Mouse (Mus musculus) cerebellum, adult 11-12 months (tissue): ENCODE measurements at regions not wholly inside any gene's neighbourhood (a gene's known extent, or its start where the extent isn't known, plus 50 kb on each side); places are given as distances from the start of the nearest gene placed in this dataset.
A peak's percentile ranks its signal among the peaks of the same experiment; 100 is the strongest.

Experiments
- DNase-seq: peaks from one replicate; pipeline ENCODE4 v3.0.0; 2022

DNA sequence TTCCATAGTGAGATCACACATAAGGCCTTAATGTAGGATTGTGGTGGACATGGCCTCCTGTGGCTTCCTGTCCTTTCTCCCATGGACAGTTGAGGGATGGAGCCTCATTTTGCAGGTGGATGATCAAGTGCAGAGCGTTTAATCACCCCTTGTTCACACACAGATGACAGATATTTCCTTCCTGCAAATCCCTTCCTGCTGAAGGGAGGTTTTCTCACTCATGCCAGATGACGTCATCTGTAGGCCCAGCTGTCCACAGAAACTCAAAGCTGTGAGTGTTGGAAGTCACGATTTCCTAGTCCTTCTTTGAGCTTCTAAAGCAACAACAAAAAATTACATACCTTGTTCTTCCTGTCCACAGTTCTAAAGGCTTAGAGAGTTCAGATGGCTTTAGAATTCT, 1935.3 kb upstream of the Lrrc6 start:
- peak; percentile 43 for DNase-seq

DNA sequence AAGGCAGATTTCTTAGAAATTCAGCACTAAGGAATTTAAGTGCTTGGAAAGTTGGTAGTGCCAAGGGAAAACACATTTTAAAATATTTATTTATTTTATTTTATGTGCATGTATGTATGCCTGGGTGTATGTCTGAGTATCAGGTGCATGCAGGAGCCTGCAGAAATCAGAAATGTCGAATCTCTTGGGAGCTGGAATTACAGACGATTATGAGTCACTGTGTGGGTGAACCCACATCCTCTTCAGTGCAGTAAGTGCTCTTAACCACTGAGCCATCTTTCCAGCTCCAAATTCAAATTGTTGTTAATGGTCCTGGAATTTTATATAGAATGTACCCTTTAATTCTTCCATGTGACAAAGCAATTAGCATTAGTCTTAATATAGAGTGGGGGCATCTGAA, 1930.5 kb upstream of the Lrrc6 start:
- no peak for DNase-seq

DNA sequence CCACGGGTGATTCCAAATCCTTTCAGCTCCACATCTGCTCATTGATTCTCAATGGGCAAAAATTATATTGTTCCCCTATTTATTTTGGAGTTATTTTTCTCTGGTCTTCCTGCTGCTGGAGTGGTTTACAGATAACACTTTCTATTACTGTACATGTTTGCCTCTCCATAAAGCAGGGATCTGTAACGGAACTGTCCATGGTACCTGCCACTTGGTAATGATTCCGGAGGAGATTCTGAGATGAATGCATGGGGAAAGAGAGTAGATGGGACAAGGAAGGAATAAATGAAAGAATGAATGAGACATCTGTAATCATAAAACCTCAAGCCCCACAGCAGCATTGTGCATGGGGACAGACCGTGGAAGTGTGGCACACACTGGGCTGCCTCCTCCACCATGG, 1929.8 kb upstream of the Lrrc6 start:
- no peak for DNase-seq

DNA sequence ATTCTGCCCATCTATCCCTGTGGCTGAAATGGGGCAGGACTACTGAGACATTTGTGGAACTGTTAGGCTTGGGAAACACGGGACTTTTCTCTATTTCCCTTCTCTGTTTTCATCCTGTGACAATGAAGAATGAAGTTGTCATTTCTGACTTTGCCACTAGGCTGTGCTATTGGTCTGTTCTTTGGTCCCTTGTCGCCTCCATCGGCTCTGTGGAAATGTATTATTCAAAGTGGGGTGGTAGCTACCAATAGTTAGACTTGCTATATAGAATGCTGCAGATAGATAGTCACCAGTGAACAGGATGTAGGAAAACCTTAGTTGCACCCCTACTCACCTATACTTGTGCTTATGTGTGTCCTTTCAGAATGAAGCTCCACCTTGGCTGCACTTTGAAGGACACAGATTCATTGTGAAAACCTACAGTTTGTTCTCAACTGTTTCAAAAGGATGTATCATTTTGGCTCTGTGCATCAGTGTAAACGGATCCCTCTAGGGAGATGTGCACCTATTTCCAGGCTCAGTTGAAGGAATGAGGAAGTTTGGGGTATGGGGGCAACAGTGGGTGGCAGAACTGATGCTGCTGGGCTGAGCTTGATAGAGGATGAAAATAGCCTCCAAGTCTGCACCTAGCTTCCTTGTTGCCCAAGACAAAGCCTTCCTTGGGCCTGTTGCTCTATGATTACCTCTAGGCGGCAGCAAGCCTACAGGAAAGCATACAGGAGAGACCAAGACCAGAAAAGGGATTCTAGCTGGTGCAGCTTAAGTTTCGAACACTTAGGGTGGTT, 1927.9 kb upstream of the Lrrc6 start:
- no peak for DNase-seq

DNA sequence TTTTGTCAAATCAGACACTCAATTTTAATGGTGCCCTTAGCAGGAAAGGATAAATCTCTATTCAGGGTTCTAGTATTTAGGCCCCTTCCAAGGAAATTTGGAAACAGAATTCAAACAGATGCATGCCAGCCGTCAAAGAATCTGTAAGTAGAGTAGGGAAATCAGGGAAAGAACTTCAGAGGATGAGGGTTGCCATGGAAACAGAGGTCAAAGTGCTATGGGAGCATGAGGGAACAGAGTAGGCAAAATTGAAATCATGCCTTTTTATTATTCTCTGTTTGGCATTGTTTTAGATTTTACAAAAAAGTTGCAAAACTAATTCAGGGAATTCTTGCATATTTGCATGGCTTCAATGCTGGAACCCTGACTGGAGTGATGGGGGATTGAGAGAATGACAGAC, 1916.4 kb upstream of the Lrrc6 start:
- no peak for DNase-seq

DNA sequence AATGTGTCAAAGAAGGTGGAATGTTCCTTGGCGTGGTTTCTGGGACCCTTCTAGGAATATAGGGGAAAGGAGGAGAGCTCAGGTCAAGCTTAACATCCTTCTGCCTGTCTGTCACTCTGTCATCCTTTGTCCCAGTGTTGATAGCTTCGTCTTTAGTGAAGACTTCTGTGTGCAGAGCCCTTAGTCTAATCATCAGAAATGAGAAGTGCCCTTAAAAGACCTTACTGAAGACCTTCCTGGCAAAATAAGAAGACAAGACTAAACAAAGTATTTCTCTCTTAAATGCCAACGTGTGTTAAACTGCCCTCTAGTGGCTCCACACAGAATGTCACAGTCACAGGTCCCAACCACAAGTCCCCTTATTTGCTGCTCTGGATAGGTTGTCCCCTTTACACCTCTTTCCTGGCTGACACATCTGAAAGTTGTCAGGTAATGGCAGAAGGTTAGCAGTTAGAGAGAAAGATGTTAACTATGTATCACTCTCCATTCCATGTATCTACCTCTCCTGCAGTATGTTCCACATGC, 1914.8 kb upstream of the Lrrc6 start:
- peak; percentile 16 for DNase-seq

DNA sequence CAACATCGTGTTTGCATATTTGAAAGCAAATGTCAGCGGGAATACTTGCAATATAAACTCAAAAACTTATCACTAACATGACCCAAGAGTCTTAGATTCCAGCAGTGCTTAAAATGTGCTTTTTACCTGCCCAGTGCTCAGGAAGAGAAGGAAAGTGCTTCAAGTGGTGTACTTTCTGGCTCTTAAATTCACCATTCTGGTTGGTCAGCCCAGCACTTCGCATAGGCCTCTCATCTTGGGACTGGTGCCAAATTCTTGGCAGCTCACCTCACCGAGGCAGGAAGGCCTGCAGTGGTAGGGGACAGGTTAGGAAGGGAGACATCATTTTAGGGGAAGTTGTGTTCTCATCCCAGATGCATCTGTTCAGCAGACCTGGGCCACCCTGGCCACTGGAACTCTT, 1913.3 kb upstream of the Lrrc6 start:
- no peak for DNase-seq

DNA sequence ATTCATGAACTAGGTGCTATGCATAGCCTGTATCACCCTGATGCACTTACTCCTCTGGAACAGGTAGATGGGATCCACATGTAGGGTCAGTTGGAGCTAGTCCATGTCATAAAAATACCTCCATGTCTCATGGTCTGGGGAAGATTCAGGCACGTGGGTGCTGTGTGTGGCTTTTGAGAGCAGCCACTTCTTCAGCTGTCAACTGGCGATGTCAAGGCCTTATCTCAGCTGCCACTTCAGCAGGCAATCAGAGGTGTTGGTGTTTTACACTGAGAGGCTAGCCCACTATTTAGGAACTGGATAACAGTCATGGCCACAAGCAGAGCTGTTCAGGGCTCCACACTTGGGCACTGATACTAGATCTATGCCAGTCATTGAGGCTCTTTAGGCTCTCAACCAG, 1912.0 kb upstream of the Lrrc6 start:
- DNase-seq: no peak

DNA sequence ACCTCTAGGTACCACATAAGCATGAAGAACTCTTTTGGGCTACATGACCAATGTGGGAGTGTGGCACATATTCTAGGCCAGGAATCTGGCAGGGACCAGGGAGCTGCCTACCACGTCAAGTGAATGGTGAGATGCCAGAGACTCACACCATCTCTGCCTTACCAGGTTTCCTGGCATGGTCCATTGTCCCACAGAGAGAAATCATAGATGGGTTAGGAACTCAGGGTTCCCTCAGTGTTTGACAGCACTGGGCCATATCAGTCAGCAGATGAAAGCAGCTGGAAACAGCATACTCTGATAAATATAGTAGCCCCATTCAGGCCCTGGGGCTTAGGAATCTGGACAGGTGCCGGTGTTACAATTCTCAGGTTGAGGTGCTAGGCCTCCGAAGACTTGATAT, 1911.4 kb upstream of the Lrrc6 start:
- no peak for DNase-seq

DNA sequence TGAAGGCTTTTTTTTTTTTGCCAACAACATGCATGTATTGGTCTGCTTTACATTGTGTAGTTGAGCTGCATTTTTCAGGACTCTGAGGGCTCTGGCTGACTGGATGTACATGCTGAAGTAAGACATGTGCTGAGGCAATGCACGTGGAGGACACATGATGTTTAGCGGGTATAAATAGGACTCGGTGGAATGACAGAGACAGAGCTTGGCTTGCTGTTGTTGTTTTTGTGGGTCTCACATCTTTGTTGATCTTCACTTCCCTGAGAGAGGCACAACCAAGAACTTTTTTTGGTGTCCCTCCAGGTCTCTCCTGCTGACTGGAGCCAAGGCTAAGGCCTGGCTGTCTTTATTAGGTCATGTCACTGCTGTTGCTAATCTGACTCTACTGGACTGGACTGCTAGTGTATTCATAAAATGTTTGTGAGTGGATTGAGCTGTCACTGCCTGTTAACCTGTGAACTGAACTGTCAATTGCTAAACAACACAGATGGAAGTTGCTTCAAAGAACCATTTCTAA, 1902.9 kb upstream of the Lrrc6 start:
- DNase-seq: no peak

DNA sequence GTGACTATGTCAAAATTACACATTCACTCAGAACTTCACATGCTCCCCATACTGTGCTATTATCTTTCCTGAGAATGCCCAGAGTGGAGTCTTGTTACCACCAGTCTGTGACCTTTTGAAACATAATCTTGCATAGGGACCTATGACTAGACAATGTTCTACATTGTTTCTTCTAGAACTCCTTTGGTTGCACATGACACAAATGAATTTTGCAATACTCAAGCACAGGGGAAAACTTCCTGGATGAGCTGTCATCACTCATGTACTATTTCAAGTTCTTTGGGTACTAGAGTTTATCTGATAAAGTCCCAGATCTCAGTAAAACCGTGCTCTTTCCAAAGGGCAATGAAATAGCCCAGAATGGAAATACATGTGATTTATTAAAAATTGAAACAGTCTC, 1901.0 kb upstream of the Lrrc6 start:
- DNase-seq: no peak

DNA sequence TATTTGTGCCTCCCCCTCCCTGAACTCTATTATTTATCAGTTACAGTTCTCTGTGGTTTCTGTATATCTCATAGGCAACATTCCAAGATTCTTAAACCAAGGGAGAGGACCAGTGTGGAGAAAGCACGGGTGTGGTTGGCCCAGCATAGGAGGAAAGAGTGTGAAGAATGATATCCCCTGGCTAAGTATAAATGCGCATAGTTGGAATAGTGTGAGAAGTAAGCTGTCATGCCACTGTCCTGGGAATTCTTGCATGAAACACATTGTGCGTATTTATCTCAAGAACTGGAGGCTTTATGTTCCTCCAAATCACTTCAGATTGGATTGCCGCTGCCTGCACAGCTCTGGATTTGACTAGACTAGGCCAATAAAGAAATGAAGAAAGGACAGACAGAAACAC, 1900.3 kb upstream of the Lrrc6 start:
- no peak for DNase-seq

DNA sequence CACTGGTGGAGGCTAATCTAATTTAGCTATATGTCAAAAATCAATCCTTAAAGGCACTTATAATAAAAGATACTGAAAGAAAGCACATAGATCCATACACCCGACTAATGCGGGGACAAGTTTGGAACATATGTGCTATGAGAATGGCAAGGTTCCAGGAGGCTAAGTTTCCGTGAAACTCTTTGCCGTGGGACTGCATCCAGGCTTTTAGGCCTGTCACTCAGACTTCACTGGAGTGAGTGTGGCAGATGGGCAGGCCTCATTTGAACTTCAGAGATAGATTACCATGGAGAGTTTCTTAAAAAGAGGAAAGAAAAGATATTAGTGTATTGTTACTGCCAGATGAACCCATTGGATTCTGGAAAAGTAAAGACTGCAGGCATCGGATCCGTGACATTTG, 1895.9 kb upstream of the Lrrc6 start:
- DNase-seq: no peak

DNA sequence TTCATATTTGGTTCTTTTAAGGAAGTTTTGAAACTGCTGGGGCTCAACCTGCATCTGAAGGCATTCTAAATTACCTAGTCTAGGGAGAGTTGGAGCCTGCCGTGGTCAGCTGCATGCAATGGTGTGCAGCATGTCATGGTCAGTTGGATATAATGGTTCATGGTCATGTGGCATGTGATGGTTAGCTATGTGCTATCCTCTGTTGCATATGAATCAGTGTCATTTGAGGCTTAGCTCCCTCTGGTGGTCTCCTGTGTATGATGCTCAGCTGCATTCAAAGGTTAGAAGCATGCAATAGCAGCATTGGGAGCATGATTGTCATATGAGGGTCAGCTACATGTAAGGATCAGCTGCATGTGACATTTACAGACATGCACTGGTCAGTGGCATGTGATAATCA, 1894.0 kb upstream of the Lrrc6 start:
- no peak for DNase-seq

DNA sequence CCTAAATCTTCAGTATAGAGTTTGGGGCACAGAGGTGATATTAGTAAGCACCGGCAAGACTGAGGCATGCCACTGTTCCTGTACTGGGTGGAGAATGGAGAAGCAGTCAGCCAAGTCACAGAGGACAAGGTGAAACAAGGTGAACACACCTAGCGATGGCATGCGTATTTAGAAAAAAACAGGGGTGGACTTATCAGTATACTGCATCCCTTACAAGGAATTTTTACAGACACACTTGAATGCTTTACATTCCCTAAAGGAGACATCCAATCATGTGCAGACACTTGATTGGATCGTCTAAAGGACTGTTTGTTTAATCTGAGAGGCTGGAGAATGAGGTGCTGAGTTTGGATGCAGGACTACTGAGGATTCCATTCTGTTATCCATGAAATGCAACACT, 1893.4 kb upstream of the Lrrc6 start:
- no peak for DNase-seq

DNA sequence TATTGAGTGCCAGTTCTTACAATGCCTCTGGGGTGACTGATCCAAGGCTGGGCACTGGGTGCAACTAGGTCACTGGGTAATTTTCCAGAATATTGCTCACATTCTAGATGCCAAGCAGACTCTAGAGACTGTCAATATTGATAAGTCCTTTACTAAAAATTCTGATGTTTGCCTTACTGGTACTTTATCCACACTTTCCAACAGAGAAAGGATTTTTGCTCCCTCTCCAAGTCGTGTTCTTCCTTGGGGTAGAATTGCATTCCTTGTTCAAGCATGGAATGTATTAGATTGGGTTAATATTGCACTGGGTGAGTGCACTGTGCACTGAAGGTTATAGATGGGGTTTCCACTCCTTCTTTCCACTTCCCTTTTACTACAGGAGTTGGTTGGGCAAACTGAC, 1891.0 kb upstream of the Lrrc6 start:
- DNase-seq: no peak

DNA sequence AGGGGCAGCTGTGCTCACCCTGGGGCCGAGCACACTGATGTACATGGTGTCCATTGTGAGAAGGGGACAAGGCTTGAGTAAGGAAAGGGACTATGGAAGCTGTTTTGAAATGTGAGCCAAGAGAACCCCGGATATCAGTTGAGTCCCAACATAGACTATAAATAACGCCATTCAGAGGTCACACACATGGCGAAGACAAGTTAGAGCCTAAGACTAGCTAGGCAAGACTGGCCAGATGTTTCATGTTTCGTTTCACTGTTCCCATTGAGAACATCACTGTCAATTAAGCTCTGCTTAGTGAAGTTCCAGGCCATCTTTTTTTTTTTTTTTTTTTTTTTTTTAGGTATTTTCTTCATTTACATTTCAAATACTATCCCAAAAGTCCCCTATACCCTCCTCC, 1889.1 kb upstream of the Lrrc6 start:
- DNase-seq: no peak

DNA sequence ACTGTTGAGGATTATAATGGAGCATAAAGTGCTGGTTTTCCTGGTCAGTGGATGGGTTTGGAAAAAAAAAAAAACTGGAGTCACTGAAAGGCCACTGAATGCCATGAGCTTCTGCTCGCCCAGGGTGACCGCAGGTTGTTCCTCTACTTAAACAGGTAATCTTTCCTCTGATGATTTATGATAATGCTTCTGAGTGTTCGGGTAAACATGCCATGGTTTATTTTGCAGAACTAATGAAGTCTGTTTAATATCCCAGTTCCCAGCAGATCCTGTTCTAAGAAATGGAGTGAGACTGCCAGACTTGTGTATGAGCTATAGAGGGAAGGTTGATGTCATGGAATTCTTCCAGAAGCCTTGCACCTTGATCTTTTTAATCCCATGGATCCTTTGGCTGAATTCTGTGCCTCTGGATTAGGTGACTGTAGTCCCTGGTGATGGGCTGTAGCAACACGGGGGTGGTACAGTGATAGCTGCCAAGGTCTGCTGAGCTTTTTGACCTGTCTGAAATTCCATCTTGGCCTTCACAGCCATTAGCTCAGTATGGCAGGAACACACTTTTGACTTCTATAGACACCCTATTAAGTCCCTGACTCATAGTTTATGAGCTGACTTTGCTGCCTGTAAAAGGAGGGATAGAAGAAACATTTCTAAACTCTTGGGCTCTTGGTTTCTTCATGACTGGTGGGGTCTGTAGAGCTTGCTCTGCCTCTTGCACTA, 1886.8 kb upstream of the Lrrc6 start:
- no peak for DNase-seq

DNA sequence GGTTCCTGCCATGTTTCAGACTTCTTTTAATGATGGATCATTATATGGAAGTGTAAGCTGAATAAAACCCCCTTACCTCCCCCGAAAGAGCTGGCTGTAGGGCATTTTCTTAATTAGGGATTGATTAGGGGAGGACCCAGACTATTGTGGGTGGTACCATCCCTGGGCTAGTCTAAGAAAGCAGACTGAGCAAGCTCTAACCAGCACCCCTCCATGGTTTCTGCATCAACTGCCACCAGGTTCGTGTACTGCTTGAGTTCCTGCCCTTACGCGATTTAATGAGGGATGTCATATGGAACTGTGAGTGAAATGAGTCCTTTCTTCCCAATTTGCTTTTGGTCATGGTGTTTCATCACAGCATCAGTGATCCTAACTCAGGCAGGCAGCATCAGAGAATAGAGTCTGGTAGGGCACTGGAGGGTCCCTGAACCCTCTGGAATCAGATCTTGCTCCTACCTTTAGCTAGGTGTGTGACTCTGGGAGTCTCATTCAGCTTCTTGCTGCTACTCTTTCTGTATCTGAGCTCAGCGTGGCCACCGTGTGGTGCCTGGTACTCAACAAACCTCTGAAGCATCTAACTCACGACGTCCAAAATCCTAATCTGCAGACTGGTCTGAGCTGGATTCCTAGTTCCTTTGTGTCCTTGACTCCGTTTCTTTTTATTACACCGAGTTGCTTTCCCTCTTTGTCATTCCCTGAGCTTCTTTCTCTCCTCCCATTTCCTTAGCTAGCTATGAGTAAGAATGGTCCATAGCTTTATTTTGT, 1884.0 kb upstream of the Lrrc6 start:
- no peak for DNase-seq

DNA sequence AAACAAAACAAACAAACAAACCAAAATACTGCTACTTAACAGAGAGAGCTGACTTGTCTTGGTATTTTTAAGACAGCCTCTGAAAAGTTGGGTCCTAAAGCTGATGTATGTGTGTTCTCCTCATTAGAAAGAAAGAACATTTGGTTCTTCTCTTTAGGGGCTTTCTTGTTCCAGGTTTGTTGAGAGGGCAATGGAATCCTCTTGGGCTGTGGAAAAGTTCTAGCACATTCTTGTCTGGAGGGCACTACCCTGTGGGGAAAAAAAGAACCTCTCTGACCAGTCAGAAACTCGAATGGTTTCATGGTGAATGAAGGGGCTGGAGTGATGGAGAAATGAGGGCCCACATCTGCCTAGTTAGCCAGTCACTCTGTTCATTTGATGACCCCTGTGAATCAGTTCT, 1874.5 kb upstream of the Lrrc6 start:
- DNase-seq: no peak

DNA sequence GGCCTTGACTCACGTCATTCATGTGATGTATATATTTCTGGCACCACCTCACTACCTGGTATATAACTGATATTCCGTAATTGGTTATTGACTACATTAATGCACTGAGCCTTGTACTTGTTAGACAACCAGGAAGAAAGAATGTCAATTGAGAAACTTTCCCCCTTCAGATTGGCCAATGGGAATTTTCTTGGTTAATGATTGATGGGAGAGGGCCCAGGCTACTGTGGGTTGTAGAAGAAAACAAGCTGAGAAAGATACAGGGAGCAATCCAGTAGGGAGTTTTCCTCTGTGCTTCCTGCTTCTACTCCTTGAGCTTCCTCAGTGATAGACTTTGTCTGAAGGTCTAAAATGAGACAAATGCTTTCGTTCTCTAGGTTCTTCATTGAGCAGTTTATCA, 1866.1 kb upstream of the Lrrc6 start:
- no peak for DNase-seq

DNA sequence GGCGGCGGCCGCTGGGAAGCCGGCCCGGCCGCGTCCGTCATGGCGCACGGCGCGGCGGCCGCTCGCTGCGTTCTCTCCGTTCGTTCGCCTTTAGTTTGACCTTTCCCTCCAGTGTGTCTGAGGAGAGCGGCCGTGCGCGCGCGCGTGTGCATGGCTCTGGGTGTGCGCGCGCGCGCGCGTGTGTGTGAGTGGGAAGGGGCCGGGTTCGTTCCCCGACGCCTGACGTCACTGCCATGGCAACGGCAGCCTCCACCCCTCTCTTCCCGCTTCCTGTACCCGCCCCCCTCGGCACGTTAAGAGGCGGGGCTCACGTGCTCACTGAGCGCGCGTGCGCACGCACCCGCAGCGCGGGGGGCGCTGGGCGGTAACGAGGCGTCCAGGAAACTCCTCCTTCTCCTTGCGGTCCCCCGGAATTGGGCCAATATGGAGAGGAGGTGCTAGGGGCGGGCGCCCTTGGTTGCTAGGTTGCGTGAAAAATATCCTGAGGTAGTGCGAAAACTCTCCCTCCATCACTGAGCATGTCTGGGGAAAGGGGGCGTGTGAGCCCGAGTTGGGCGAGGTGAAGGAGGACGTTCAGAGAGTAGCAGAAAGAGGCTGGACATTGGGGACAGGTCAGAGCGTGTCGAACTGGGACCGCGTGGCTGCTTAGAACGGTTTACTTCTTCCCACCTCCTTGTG, 1862.5 kb upstream of the Lrrc6 start:
- DNase-seq: peak; percentile 99
